Mouse (Mus musculus) G1E (cell line): ENCODE results near the gene Top3b.

Experiments
- CTCF ChIP-seq: IDR thresholded peaks from 2 replicates; pipeline ENCODE4 v1.5.1; 2012; ENCODE audit warnings: low read depth, low read length, inconsistent platforms, mixed read lengths
- GATA1 ChIP-seq: IDR thresholded peaks from 2 replicates; pipeline ENCODE4 v1.6.1; 2012; ENCODE audit warnings: borderline replicate concordance, low read length, inconsistent platforms, mixed read lengths

DNA sequence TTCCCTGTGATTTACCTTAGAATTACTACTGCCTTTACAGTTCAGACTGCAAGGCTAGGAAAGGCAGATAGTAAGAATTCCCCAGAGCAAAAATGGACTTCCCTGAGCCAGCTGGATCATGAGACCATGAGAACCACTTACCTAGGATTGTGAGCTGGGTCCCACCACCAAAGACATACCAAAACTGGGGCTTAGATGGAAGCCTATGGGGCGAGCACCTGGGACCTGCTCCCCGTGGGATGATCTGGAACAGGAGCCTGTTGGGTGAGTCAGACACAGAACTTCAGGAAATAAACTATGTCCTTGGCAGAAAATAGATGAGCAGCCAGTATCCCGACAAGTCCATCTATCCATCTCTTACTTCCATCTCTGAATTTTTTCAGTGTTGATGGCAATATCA, 8.2 kb upstream of the Top3b start:
- no peak for TF ChIP-seq CTCF
- no peak for TF ChIP-seq GATA1
